Mouse (Mus musculus) stomach, embryonic 16.5 days (tissue): ENCODE results near the gene Lsp1. TPM values are rescaled to one million over a fixed set of nuclear protein-coding genes. Genes with fewer than 3 reads are reported as not detected.

Experiments
- ATAC-seq: fragments of 200-750 bp; cut with Nextera tagmentation; 2 replicates; pipeline ENCODE4 v1.8.0; 2017; ENCODE audit warnings: moderate number of reproducible peaks, moderate TSS enrichment; ENCODE audit not compliant: insufficient read depth, low FRiP score
- H3K27ac ChIP-seq: fragments of 300-500 bp; sonication (generic); 2 replicates; pipeline ENCODE4 v1.5.1; 2014; ENCODE audit warnings: low read length
- H3K27me3 ChIP-seq: fragments of 300-500 bp; sonication (generic); 2 replicates; pipeline ENCODE4 v1.6.1; 2014; ENCODE audit warnings: low read length, control low read depth, mixed read lengths; ENCODE audit not compliant: control insufficient read depth, insufficient read depth
- H3K36me3 ChIP-seq: fragments of 300-500 bp; sonication (generic); 2 replicates; pipeline ENCODE4 v1.6.1; 2014; ENCODE audit warnings: low read length; ENCODE audit not compliant: control insufficient read depth, insufficient read depth
- H3K4me1 ChIP-seq: fragments of 300-500 bp; sonication (generic); 2 replicates; pipeline ENCODE4 v1.6.1; 2014; ENCODE audit warnings: low read length, control low read depth, mixed read lengths; ENCODE audit not compliant: control insufficient read depth, insufficient read depth
- H3K4me2 ChIP-seq: fragments of 300-500 bp; sonication (generic); 2 replicates; pipeline ENCODE4 v1.6.1; 2014; ENCODE audit warnings: low read depth, low read length, mixed read lengths
- H3K4me3 ChIP-seq: fragments of 300-500 bp; sonication (generic); replicated peaks from 2 replicates; pipeline ENCODE4 v1.5.1; 2014; ENCODE audit warnings: mild to moderate bottlenecking, low read length
- H3K9ac ChIP-seq: fragments of 300-500 bp; sonication (generic); 2 replicates; pipeline ENCODE4 v1.6.1; 2014; ENCODE audit warnings: low read length
- H3K9me3 ChIP-seq: fragments of 300-500 bp; sonication (generic); replicated peaks from 2 replicates; pipeline ENCODE4 v1.6.1; 2016; ENCODE audit warnings: low read length, control low read depth; ENCODE audit not compliant: control insufficient read depth
- WGBS: fragments of 180-500 bp; shearing (Covaris S2); extraction: QIAGEN DNeasy Blood & Tissue Kit; methylation state at CpG from one replicate; pipeline ENCODE4 v1.1.7; 2014; 5-methylcytosine and 5-hydroxymethylcytosine counted together
- polyA plus RNA-seq: library from polyadenylated mRNA; unstranded; fragments of >200 nt; fragmentation: Nextera tagmentation; extraction: Ambion mirVana; gene quantifications from 2 replicates; pipeline ENCODE4 v1.2.1, GENCODE M21; 2015

The Lsp1 gene
- polyA plus RNA-seq, 1 experiment from 2014 or later: 216 TPM

GRCm38 (mm10) chr7:142428213-142428612, 32.4 kb upstream of the Lsp1 start:
- Histone ChIP-seq H3K4me2 (no peak overlapping the region), H3K9me3 (no peaks in the 10 kb centered on the region), H3K27ac (no peak overlapping the region), H3K27me3 (no peaks in the 10 kb centered on the region), H3K4me1 (peaks cover 13% of the 10 kb centered on the region), H3K9ac (no peak overlapping the region), H3K36me3 (no peaks in the 10 kb centered on the region), H3K4me3 (no peak overlapping the region)
- no peak for ATAC-seq
- 19% methylated on average over 7 of the region's 7 CpGs for WGBS

GRCm38 (mm10) chr7:142430160-142430678, 30.4 kb upstream of the Lsp1 start:
- Histone ChIP-seq H3K4me2 (no peak overlapping the region), H3K9ac (0 out of 2 replicates have a peak overlapping the region, but pooled peaks have one; percentile 29), H3K36me3 (no peaks in the 10 kb centered on the region), H3K4me3 (no peak overlapping the region), H3K9me3 (no peaks in the 10 kb centered on the region), H3K27me3 (no peaks in the 10 kb centered on the region), H3K27ac (peak overlapping the region; percentile 48), H3K4me1 (peaks cover 30% of the 10 kb centered on the region)
- 34% methylated on average over 12 of the region's 12 CpGs for WGBS
- peak; percentile 43; the same call in 1 of the 2 replicates for ATAC-seq

- H3K27ac ChIP-seq: no peak overlapping the region; the same call in 1 of the 2 replicates
Measured at GRCm38 (mm10) chr7:142431106-142431505, 29.5 kb upstream of the Lsp1 start.

GRCm38 (mm10) chr7:142433623-142434022, 27.0 kb upstream of the Lsp1 start:
- Histone ChIP-seq H3K4me3 (no peak overlapping the region), H3K9me3 (no peaks in the 10 kb centered on the region), H3K4me2 (peak overlapping the region; percentile 28; the same call in 1 of the 2 replicates), H3K27me3 (no peaks in the 10 kb centered on the region), H3K9ac (peak overlapping the region; percentile 64), H3K4me1 (peaks cover 41% of the 10 kb centered on the region), H3K36me3 (no peaks in the 10 kb centered on the region), H3K27ac (peak overlapping the region; percentile 85)
- WGBS: 24% methylated on average over 19 of the region's 19 CpGs
- ATAC-seq: no peak

More at GRCm38 (mm10) chr7:142431106-142431505, 29.5 kb upstream of the Lsp1 start:
- Histone ChIP-seq H3K4me1 (peaks cover 33% of the 10 kb centered on the region), H3K36me3 (no peaks in the 10 kb centered on the region), H3K4me2 (no peak overlapping the region), H3K27me3 (no peaks in the 10 kb centered on the region), H3K9me3 (no peaks in the 10 kb centered on the region), H3K4me3 (no peak overlapping the region), H3K9ac (no peak overlapping the region)
- 85% methylated on average over 14 of the region's 14 CpGs for WGBS
- no peak for ATAC-seq

- no peaks in the 10 kb centered on the region for H3K27me3 ChIP-seq
- peaks cover 41% of the 10 kb centered on the region for H3K4me1 ChIP-seq
- peak within 1 kb of the TSS; percentile 9; the same call in 1 of the 2 replicates for H3K4me3 ChIP-seq
- H3K4me2 ChIP-seq: peak within 1 kb of the TSS; percentile 28; the same call in 1 of the 2 replicates
- H3K9me3 ChIP-seq: no peaks in the 10 kb centered on the region
- H3K27ac ChIP-seq: peak within 1 kb of the TSS; percentile 85
- H3K9ac ChIP-seq: peak within 1 kb of the TSS; percentile 64
- no peaks in the 10 kb centered on the region for H3K36me3 ChIP-seq
- WGBS: 66% methylated on average over 10 of the region's 10 CpGs
- peak; percentile 71 for ATAC-seq
Measured at GRCm38 (mm10) chr7:142434137-142434865, 26.3 kb upstream of the Lsp1 start, which contains the start of gene Syt8. Syt8 (plus strand) TSS chr7:142434850.

GRCm38 (mm10) chr7:142435524-142435923, 25.1 kb upstream of the Lsp1 start:
- 16% methylated on average over 4 of the region's 4 CpGs for WGBS
- no peaks in the 10 kb centered on the region for H3K27me3 ChIP-seq
- H3K36me3 ChIP-seq: no peaks in the 10 kb centered on the region
- H3K4me3 ChIP-seq: peak overlapping the region; percentile 9; the same call in 1 of the 2 replicates
- no peaks in the 10 kb centered on the region for H3K9me3 ChIP-seq
- no peak for ATAC-seq
- H3K27ac ChIP-seq: peak overlapping the region; percentile 85
- H3K4me2 ChIP-seq: 0 out of 2 replicates have a peak overlapping the region, but pooled peaks have one; percentile 14
- peak overlapping the region; percentile 54 for H3K9ac ChIP-seq
- peaks cover 40% of the 10 kb centered on the region for H3K4me1 ChIP-seq

- Histone ChIP-seq H3K4me1 (peaks cover 54% of the 10 kb centered on the region), H3K9ac (peak overlapping the region; percentile 15; the same call in 1 of the 2 replicates), H3K4me3 (no peak overlapping the region), H3K27ac (peak overlapping the region; percentile 85), H3K36me3 (no peaks in the 10 kb centered on the region), H3K27me3 (no peaks in the 10 kb centered on the region), H3K9me3 (no peaks in the 10 kb centered on the region), H3K4me2 (0 out of 2 replicates have a peak overlapping the region, but pooled peaks have one; percentile 21)
- WGBS: 78% methylated on average over 5 of the region's 5 CpGs
- ATAC-seq: peak; percentile 8
Measured at GRCm38 (mm10) chr7:142437324-142437723, 23.3 kb upstream of the Lsp1 start.

GRCm38 (mm10) chr7:142439966-142440365, 20.6 kb upstream of the Lsp1 start:
- H3K36me3 ChIP-seq: no peaks in the 10 kb centered on the region
- no peak overlapping the region for H3K4me2 ChIP-seq
- peaks cover 42% of the 10 kb centered on the region for H3K4me1 ChIP-seq
- H3K9ac ChIP-seq: peak overlapping the region; percentile 72
- H3K27me3 ChIP-seq: no peaks in the 10 kb centered on the region
- no peaks in the 10 kb centered on the region for H3K9me3 ChIP-seq
- peak overlapping the region; percentile 72 for H3K27ac ChIP-seq
- no peak for ATAC-seq
- no peak overlapping the region for H3K4me3 ChIP-seq
- WGBS: 79% methylated on average over 14 of the region's 14 CpGs

- Histone ChIP-seq H3K4me3 (no peak overlapping the region), H3K36me3 (no peaks in the 10 kb centered on the region), H3K27ac (peak overlapping the region; percentile 72), H3K4me2 (peak overlapping the region; percentile 20), H3K9me3 (no peaks in the 10 kb centered on the region), H3K27me3 (no peaks in the 10 kb centered on the region), H3K4me1 (peaks cover 37% of the 10 kb centered on the region), H3K9ac (peak overlapping the region; percentile 72)
- peak; percentile 84 for ATAC-seq
- WGBS: 29% methylated on average over 5 of the region's 5 CpGs
Measured at GRCm38 (mm10) chr7:142440657-142441114, 19.9 kb upstream of the Lsp1 start.
